Mouse (Mus musculus) cortical plate, adult 2 months (tissue): ENCODE measurements around the gene Colec11.

Experiments
- CTCF ChIP-seq: fragments of 200-500 bp; IDR thresholded peaks from 2 replicates; pipeline ENCODE4 v1.5.1; 2011; ENCODE audit warnings: mild to moderate bottlenecking, control low read depth, low read length; ENCODE audit not compliant: insufficient read depth; ENCODE audit errors: extremely low read depth
- POLR2A ChIP-seq: fragments of 200-500 bp; IDR thresholded peaks from 2 replicates; pipeline ENCODE4 v1.6.1; 2011; ENCODE audit warnings: mild to moderate bottlenecking, low read length, control low read depth; ENCODE audit not compliant: insufficient read depth; ENCODE audit errors: extremely low read depth

GRCm38 (mm10) chr12:28628436-28628835, 5.3 kb upstream of the Colec11 start:
- no peak for TF ChIP-seq POLR2A
- no peak for TF ChIP-seq CTCF
